Mouse (Mus musculus): ENCODE data around the gene Wdr46. TPM values are rescaled to one million over a fixed set of nuclear protein-coding genes. Genes with fewer than 3 reads are reported as not detected.
A peak's percentile ranks its signal among the peaks of the same experiment; 100 is the strongest.

Gene Wdr46
- total and polyA plus RNA-seq, 2 experiments from 2014 or later = 15.7 to 17.3 TPM

GRCm38 (mm10) chr17:33908331-33909076 is 32.0 kb upstream of the Wdr46 start:
- H3K4me3 ChIP-seq (ENCODE audit: low read depth, low read length) = peak overlapping the region; percentile 52
- TF ChIP-seq CTCF (IDR thresholded peaks at IDR 0.05) = no peak
- peak overlapping the region; percentile 80 for H3K9ac ChIP-seq (replicated peaks; ENCODE audit: low read length, poor library complexity, severe bottlenecking)
- under 1% methylated on average over 42 of the region's 44 CpGs for WGBS
- peak overlapping the region; percentile 92 for H3K4me2 ChIP-seq (ENCODE audit: low read depth, low read length, poor library complexity, severe bottlenecking)
- H3K36me3 ChIP-seq (ENCODE audit: insufficient read depth, low read length) = peaks cover 18% of the 10 kb centered on the region; the same call in 1 of the 2 replicates
- DNase-seq (ENCODE audit: low spot score) (peak; percentile 63), ATAC-seq (ENCODE audit: low FRiP score) (peak; percentile 44)
- no peaks in the 10 kb centered on the region for H3K27me3 ChIP-seq (ENCODE audit: insufficient read depth, low read length)
- H3K4me1 ChIP-seq (ENCODE audit: insufficient read depth, low read length) = peaks cover 5% of the 10 kb centered on the region; the same call in 1 of the 2 replicates
- peak overlapping the region; percentile 93 for H3K27ac ChIP-seq (ENCODE audit: low read depth, low read length)
- no peaks in the 10 kb centered on the region for H3K9me3 ChIP-seq (ENCODE audit: low read length)

GRCm38 (mm10) chr17:33909077-33909868 is 31.2 kb upstream of the Wdr46 start, which contains the start of gene Daxx:
Daxx (plus strand) TSS chr17:33909414.
- H3K27me3 ChIP-seq (ENCODE audit: insufficient read depth, low read length) = no peaks in the 10 kb centered on the region

GRCm38 (mm10) chr17:33909869-33910250 is 30.6 kb upstream of the Wdr46 start:
- Histone ChIP-seq H3K9ac (replicated peaks; ENCODE audit: low read length, poor library complexity, severe bottlenecking) (peak overlapping the region; percentile 58), H3K4me3 (ENCODE audit: low read depth, low read length) (peak overlapping the region; percentile 52), H3K9me3 (ENCODE audit: low read length) (no peaks in the 10 kb centered on the region), H3K4me2 (ENCODE audit: low read depth, low read length, poor library complexity, severe bottlenecking) (peak overlapping the region; percentile 92), H3K36me3 (ENCODE audit: insufficient read depth, low read length) (peaks cover 27% of the 10 kb centered on the region), H3K4me1 (ENCODE audit: insufficient read depth, low read length) (peaks cover 5% of the 10 kb centered on the region; the same call in 1 of the 2 replicates), H3K27ac (ENCODE audit: low read depth, low read length) (peak overlapping the region; percentile 62), H3K27me3 (ENCODE audit: insufficient read depth, low read length) (no peaks in the 10 kb centered on the region)
- no peak for TF ChIP-seq CTCF (IDR thresholded peaks at IDR 0.05)
- under 1% methylated on average over 14 of the region's 14 CpGs for WGBS
- ATAC-seq (ENCODE audit: low FRiP score) (peak; percentile 1), DNase-seq (ENCODE audit: low spot score) (peak; percentile 21)

More at GRCm38 (mm10) chr17:33909077-33909868, 31.2 kb upstream of the Wdr46 start, which contains the start of gene Daxx:
- TF ChIP-seq CTCF (IDR thresholded peaks at IDR 0.05) = peak; percentile 6
- Histone ChIP-seq H3K4me3 (ENCODE audit: low read depth, low read length) (peak within 1 kb of the TSS; percentile 52), H3K27ac (ENCODE audit: low read depth, low read length) (peak within 1 kb of the TSS; percentile 93), H3K4me1 (ENCODE audit: insufficient read depth, low read length) (peaks cover 5% of the 10 kb centered on the region; the same call in 1 of the 2 replicates), H3K36me3 (ENCODE audit: insufficient read depth, low read length) (peaks cover 26% of the 10 kb centered on the region), H3K4me2 (ENCODE audit: low read depth, low read length, poor library complexity, severe bottlenecking) (peak within 1 kb of the TSS; percentile 92), H3K9ac (replicated peaks; ENCODE audit: low read length, poor library complexity, severe bottlenecking) (peak within 1 kb of the TSS; percentile 80), H3K9me3 (ENCODE audit: low read length) (no peaks in the 10 kb centered on the region)
- ATAC-seq (ENCODE audit: low FRiP score) (peak; percentile 96), DNase-seq (ENCODE audit: low spot score) (peak; percentile 99)
- under 1% methylated on average over 66 of the region's 68 CpGs for WGBS

- H3K4me2 ChIP-seq (ENCODE audit: low read depth, low read length, poor library complexity, severe bottlenecking) = peak overlapping the region; percentile 92
- ATAC-seq (ENCODE audit: low FRiP score) (no peak), DNase-seq (ENCODE audit: low spot score) (no peak)
- H3K9ac ChIP-seq (replicated peaks; ENCODE audit: low read length, poor library complexity, severe bottlenecking) = peak overlapping the region; percentile 58; the same call in 1 of the 2 replicates
- H3K27me3 ChIP-seq (ENCODE audit: insufficient read depth, low read length) = no peaks in the 10 kb centered on the region
- H3K9me3 ChIP-seq (ENCODE audit: low read length) = no peaks in the 10 kb centered on the region
- TF ChIP-seq CTCF (IDR thresholded peaks at IDR 0.05) = peak; percentile 46
- H3K27ac ChIP-seq (ENCODE audit: low read depth, low read length) = no peak overlapping the region; the same call in 1 of the 2 replicates
- 56% methylated on average over 11 of the region's 11 CpGs for WGBS
- peak overlapping the region; percentile 52 for H3K4me3 ChIP-seq (ENCODE audit: low read depth, low read length)
- peaks cover 27% of the 10 kb centered on the region for H3K36me3 ChIP-seq (ENCODE audit: insufficient read depth, low read length)
- H3K4me1 ChIP-seq (ENCODE audit: insufficient read depth, low read length) = peaks cover 5% of the 10 kb centered on the region; the same call in 1 of the 2 replicates
These were observed 30.0 kb upstream of the Wdr46 start for GRCm38 (mm10) chr17:33910346-33911051.

- Histone ChIP-seq H3K4me3 (ENCODE audit: low read depth, low read length) (no peak overlapping the region), H3K27ac (ENCODE audit: low read depth, low read length) (no peak overlapping the region), H3K9ac (replicated peaks; ENCODE audit: low read length, poor library complexity, severe bottlenecking) (no peak overlapping the region), H3K4me2 (ENCODE audit: low read depth, low read length, poor library complexity, severe bottlenecking) (no peak overlapping the region), H3K9me3 (ENCODE audit: low read length) (no peaks in the 10 kb centered on the region), H3K27me3 (ENCODE audit: insufficient read depth, low read length) (no peaks in the 10 kb centered on the region), H3K4me1 (ENCODE audit: insufficient read depth, low read length) (peaks cover 5% of the 10 kb centered on the region; the same call in 1 of the 2 replicates), H3K36me3 (ENCODE audit: insufficient read depth, low read length) (peaks cover 27% of the 10 kb centered on the region)
- DNase-seq (ENCODE audit: low spot score) (no peak), ATAC-seq (ENCODE audit: low FRiP score) (no peak)
- TF ChIP-seq CTCF (IDR thresholded peaks at IDR 0.05) = no peak
- WGBS = 92% methylated on average over 31 of the region's 31 CpGs
These were observed 29.2 kb upstream of the Wdr46 start for GRCm38 (mm10) chr17:33911052-33911812.
